Mouse (Mus musculus): ENCODE measurements around the gene Pacsin1. TPM values are rescaled to one million over a fixed set of nuclear protein-coding genes. Genes with fewer than 3 reads are reported as not detected.

The Pacsin1 gene
- polyA plus RNA-seq, 1 experiment: 254 TPM

GRCm38 (mm10) chr17:27621705-27622531 is 33.4 kb upstream of the Pacsin1 start:
- Histone ChIP-seq H3K4me1 (ENCODE audit: control insufficient read depth, insufficient read depth, low read length) (peaks cover 5% of the 10 kb centered on the region; the same call in 1 of the 2 replicates), H3K4me3 (ENCODE audit: insufficient read depth, low read length) (peak overlapping the region; percentile 80), H3K27ac (ENCODE audit: insufficient read depth, low read length) (peak overlapping the region; percentile 20; the same call in 1 of the 2 replicates)
- no peak for TF ChIP-seq CTCF (IDR thresholded peaks at IDR 0.05; ENCODE audit: extremely low read depth, insufficient read depth, low read length)

DNA sequence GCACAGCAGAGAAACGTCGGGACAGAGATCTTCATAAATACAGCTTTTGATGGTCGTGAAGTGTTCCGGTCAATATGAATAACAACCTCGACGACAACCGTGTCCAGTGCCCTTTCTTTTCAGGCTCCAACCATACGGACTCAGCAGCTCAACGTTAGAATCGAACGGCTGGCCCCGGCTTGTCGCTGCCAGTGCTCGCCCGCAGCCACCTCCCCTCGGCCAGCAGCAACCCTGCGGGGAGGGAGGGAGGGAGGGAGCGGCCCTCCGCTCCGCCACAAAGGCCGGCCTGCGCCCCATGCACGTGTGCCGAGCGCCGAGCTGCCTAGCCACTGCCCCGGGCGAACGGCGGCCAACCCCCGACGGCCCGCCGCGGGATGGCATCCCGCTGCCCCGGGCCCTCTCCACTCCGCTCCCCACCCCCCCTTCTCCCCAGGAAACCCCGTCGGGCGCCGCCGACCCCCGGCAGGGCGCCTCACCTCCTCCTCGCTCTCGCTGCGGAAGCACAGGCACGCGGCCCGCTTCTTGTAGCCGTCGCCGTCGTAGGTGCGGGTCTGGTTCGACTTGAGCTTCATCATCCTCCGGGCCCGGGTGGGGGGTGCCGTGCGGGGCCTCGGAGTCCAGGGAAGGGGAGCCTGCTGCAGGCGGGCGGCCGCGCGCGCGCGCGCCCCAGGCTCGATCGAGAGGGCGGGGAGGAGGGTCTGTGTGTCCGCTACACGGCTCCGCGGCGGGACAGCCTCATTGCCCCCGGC is 32.5 kb upstream of the Pacsin1 start:
- Histone ChIP-seq H3K4me3 (ENCODE audit: insufficient read depth, low read length) (peak overlapping the region; percentile 80), H3K27ac (ENCODE audit: insufficient read depth, low read length) (peak overlapping the region; percentile 88), H3K4me1 (ENCODE audit: control insufficient read depth, insufficient read depth, low read length) (peaks cover 5% of the 10 kb centered on the region; the same call in 1 of the 2 replicates)
- no peak for TF ChIP-seq CTCF (IDR thresholded peaks at IDR 0.05; ENCODE audit: extremely low read depth, insufficient read depth, low read length)
- no peak for TF ChIP-seq POLR2A (IDR thresholded peaks at IDR 0.05; ENCODE audit: extremely low read depth, insufficient read depth, low read length)

DNA sequence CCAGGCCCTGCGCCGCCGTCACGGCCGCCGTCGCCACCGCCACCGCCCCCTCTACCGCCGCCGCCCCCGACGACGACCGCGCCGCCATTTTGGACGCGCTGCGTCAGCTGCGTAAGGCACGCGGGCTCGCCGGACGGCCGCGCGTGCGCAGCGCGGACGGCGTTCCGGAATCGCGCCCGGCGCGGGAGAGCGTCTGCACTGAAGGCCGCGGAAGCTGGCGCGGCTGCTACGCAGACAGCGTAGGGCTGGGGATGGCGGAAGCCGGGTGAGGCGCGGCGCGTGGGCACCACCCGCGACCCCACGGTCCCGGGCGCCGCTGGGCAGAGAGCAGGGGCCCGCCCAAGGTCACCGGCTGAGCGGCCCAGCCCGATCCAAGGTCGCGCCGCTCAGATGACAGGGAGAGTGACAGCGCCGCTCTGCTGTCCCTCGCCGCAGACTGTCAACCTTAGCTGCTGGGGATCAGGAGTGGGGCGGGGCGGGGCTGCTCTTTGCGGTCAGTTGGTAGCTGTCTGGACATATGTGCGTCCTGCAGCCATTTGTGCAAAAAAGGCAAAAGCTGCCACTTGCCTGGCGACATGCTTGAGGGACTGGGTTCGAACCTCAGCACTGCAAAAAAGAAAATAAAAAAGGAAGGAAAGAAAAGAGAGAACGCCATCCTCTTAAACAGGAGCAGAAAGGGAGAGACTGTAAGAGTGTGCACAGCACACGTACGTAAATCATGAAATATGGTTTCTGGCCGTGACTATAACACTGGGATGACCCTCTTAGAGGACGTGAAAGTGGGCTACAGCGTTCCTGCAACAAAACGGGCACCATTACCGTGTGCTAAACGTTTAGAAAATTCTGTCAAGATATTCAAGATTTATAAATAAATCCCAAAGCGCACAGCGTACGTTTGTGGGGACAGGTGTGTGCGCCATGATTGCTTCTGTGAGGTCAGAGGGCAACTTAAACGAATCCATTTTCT is 31.7 kb upstream of the Pacsin1 start, which contains the start of gene Nudt3:
Gene Nudt3 (minus strand): TSS at position 136 of the 967 bp plus-strand sequence.
- Histone ChIP-seq H3K4me1 (ENCODE audit: control insufficient read depth, insufficient read depth, low read length) (peaks cover 5% of the 10 kb centered on the region; the same call in 1 of the 2 replicates), H3K27ac (ENCODE audit: insufficient read depth, low read length) (peak within 1 kb of the TSS; percentile 94), H3K4me3 (ENCODE audit: insufficient read depth, low read length) (peak within 1 kb of the TSS; percentile 80)
- TF ChIP-seq CTCF (IDR thresholded peaks at IDR 0.05; ENCODE audit: extremely low read depth, insufficient read depth, low read length) (no peak), POLR2A (IDR thresholded peaks at IDR 0.05; ENCODE audit: extremely low read depth, insufficient read depth, low read length) (peak; percentile 64; the same call in 1 of the 2 replicates)

DNA sequence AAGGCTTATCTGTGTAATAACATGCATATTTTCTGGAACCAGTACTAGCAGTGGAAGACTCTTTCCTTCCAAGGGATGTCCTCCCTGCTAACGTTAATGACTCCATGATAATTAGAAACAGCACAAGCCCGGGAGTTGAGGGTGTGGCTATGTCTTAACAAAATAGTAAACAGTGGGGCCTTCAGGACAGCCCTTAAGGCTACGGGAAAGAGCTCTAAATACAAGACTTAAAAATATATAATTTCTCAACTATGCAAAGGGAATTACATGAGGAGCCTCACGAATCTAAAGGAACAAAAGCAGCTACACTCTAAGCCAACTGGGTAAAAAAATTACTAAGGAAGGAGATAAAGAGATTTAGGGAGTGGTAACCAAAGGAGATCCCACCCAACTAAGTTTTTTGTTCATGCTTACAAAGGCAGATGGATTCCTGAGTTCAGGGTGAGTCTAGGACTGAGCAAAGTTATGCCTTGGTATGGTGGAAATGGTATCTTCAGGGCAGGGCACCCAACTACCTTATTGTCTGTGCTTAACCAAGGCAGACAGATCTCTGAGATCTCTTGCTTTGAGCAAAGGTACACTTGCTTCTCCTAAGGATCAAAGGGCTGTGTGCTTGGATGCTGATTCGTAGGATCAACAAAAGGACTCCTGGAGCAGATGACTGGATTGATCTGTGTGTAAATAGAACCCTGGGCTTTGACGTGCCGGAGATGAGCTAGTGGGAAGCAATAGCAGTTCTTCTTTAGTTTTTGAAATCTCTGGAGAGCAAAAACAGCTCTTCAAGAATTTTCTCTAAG is 29.7 kb upstream of the Pacsin1 start:
- Histone ChIP-seq H3K27ac (ENCODE audit: insufficient read depth, low read length) (no peak overlapping the region), H3K4me1 (ENCODE audit: control insufficient read depth, insufficient read depth, low read length) (peaks cover under 1% of the 10 kb centered on the region; the same call in 1 of the 2 replicates), H3K4me3 (ENCODE audit: insufficient read depth, low read length) (no peak overlapping the region)
- TF ChIP-seq CTCF (IDR thresholded peaks at IDR 0.05; ENCODE audit: extremely low read depth, insufficient read depth, low read length) (no peak), POLR2A (IDR thresholded peaks at IDR 0.05; ENCODE audit: extremely low read depth, insufficient read depth, low read length) (no peak)

DNA sequence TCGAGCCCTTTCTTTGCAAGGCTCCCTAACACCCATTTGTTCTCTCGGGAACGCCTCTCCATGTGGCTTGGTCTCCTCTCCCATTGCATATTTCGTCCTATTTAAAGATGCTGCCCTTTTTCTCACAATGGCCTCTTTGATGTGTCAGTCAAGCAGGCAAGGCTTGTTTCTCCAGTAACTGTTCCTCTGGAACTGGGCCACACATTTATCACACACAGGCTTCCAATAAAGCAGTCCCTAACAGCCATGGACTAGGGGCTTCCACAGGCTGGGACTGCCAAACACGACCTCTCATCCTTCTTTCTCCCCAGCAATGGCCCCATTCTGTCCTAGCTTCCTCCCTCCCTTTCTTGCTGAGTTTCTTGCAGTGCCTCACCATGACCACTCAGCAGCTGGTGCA is 28.6 kb upstream of the Pacsin1 start:
- Histone ChIP-seq H3K27ac (ENCODE audit: insufficient read depth, low read length) (no peak overlapping the region; the same call in 1 of the 2 replicates), H3K4me1 (ENCODE audit: control insufficient read depth, insufficient read depth, low read length) (no peaks in the 10 kb centered on the region; the same call in 1 of the 2 replicates), H3K4me3 (ENCODE audit: insufficient read depth, low read length) (no peak overlapping the region)
- no peak for TF ChIP-seq CTCF (IDR thresholded peaks at IDR 0.05; ENCODE audit: extremely low read depth, insufficient read depth, low read length)
- no peak for TF ChIP-seq POLR2A (IDR thresholded peaks at IDR 0.05; ENCODE audit: extremely low read depth, insufficient read depth, low read length)

DNA sequence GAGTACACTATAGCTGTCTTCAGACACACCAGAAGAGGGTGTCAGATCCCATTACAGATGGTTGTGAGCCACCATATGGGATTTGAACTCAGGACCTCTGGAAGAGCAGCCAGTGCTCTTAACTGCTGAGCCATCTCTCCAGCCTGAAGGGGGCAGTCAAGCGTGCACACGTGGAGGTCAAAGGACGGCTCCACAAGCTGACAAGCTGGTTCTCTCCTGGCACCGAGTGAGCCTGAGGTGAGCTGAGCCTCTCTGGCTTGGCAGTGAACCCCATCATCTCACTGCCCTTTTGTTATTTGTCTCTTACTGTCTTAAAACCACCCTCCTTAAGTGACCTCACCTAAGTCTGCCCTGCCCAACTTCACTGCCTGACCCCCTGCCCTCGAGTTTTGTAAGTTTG is 27.9 kb upstream of the Pacsin1 start:
- Histone ChIP-seq H3K4me3 (ENCODE audit: insufficient read depth, low read length) (no peak overlapping the region), H3K4me1 (ENCODE audit: control insufficient read depth, insufficient read depth, low read length) (no peaks in the 10 kb centered on the region; the same call in 1 of the 2 replicates), H3K27ac (ENCODE audit: insufficient read depth, low read length) (no peak overlapping the region)
- TF ChIP-seq POLR2A (IDR thresholded peaks at IDR 0.05; ENCODE audit: extremely low read depth, insufficient read depth, low read length) (no peak), CTCF (IDR thresholded peaks at IDR 0.05; ENCODE audit: extremely low read depth, insufficient read depth, low read length) (no peak)

DNA sequence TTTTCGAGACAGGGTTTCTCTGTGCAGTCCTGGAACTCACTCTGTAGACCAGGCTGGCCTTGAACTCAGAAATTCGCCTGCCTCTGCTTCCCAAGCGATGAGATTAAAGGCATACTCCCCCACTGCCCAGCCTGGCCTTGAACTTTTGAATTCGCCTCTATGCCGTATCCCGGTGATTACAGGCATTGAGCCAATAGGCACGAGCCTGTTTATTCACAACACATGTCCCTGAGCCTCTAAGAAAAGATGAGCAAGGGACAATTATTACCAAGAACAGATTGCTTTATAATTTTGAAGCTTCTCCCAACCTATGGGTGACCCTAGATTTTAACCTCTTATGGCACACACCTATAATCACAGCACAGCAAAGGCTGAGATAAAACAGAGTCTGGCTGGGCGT is 26.9 kb upstream of the Pacsin1 start:
- no peak for TF ChIP-seq CTCF (IDR thresholded peaks at IDR 0.05; ENCODE audit: extremely low read depth, insufficient read depth, low read length)
- TF ChIP-seq POLR2A (IDR thresholded peaks at IDR 0.05; ENCODE audit: extremely low read depth, insufficient read depth, low read length): no peak
- H3K4me3 ChIP-seq (ENCODE audit: insufficient read depth, low read length): no peak overlapping the region
- no peaks in the 10 kb centered on the region; the same call in 1 of the 2 replicates for H3K4me1 ChIP-seq (ENCODE audit: control insufficient read depth, insufficient read depth, low read length)
- H3K27ac ChIP-seq (ENCODE audit: insufficient read depth, low read length): no peak overlapping the region

- Histone ChIP-seq H3K4me3 (ENCODE audit: insufficient read depth, low read length) (no peak overlapping the region), H3K4me1 (ENCODE audit: control insufficient read depth, insufficient read depth, low read length) (no peaks in the 10 kb centered on the region; the same call in 1 of the 2 replicates), H3K27ac (ENCODE audit: insufficient read depth, low read length) (no peak overlapping the region)
- TF ChIP-seq CTCF (IDR thresholded peaks at IDR 0.05; ENCODE audit: extremely low read depth, insufficient read depth, low read length) (peak; percentile 95), POLR2A (IDR thresholded peaks at IDR 0.05; ENCODE audit: extremely low read depth, insufficient read depth, low read length) (peak; percentile 24; the same call in 1 of the 2 replicates)
These were observed 25.9 kb upstream of the Pacsin1 start for GRCm38 (mm10) chr17:27629249-27630020.
